Mouse (Mus musculus): Measurements from ENCODE around the gene Nol3. TPM values are rescaled to one million over a fixed set of nuclear protein-coding genes. Genes with fewer than 3 reads are reported as not detected.
A peak's percentile ranks its signal among the peaks of the same experiment; 100 is the strongest.
"Not testable (repeated sequence)": the region's sequence is repeated elsewhere in the genome, so short reads cannot be mapped to it uniquely, and the experiment has no call there.

The Nol3 gene
- polyA plus RNA-seq, 1 experiment, result 0.09 TPM

DNA sequence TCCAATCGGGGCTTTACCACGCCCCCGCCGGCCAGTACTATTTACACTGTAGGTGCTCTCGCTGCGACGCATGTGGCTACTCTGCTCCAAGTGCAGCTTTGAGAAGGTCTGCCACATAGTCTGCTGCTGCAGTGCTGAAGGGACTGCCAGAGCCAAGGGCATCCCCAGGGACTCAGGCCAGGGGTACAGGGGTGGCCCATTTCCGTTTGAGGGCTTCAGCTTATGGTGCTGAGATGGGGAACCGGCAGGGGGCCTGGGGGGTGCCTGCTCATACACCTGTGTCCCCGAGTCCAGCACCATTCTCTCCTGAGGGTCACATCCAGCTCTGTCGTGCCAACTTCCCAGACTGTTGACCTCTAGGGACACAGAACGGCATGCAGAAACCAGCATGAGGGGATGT, 9.6 kb downstream of the Nol3 start:
- H3K27me3 ChIP-seq (ENCODE audit: control insufficient read depth, insufficient read depth, low read length), result no peaks in the 10 kb centered on the region; the same call in 1 of the 2 replicates
- H3K27ac ChIP-seq (ENCODE audit: control insufficient read depth, insufficient read depth, low read depth, low read length), result no peak overlapping the region
- H3K4me1 ChIP-seq (ENCODE audit: control insufficient read depth, insufficient read depth, low read length), result peaks cover 14% of the 10 kb centered on the region
- no peak for TF ChIP-seq POLR2A (IDR thresholded peaks at IDR 0.05; ENCODE audit: control insufficient read depth, low read depth, low read length)
- no peak for TF ChIP-seq CTCF (IDR thresholded peaks at IDR 0.05; ENCODE audit: control insufficient read depth, insufficient read depth, insufficient replicate concordance, low read depth, low read length)
- peak overlapping the region; percentile 23 for H3K4me3 ChIP-seq (ENCODE audit: control insufficient read depth, low read depth, low read length)
- H3K36me3 ChIP-seq (ENCODE audit: control insufficient read depth, insufficient read depth, low read length), result no peaks in the 10 kb centered on the region

- H3K4me3 ChIP-seq (ENCODE audit: control insufficient read depth, low read depth, low read length), result peak overlapping the region; percentile 58
- TF ChIP-seq CTCF (IDR thresholded peaks at IDR 0.05; ENCODE audit: control insufficient read depth, insufficient read depth, insufficient replicate concordance, low read depth, low read length), result no peak
- no peak for TF ChIP-seq POLR2A (IDR thresholded peaks at IDR 0.05; ENCODE audit: control insufficient read depth, low read depth, low read length)
- no peak overlapping the region for H3K27ac ChIP-seq (ENCODE audit: control insufficient read depth, insufficient read depth, low read depth, low read length)
- H3K27me3 ChIP-seq (ENCODE audit: control insufficient read depth, insufficient read depth, low read length), result no peaks in the 10 kb centered on the region; the same call in 1 of the 2 replicates
- H3K36me3 ChIP-seq (ENCODE audit: control insufficient read depth, insufficient read depth, low read length), result no peaks in the 10 kb centered on the region
- peaks cover 17% of the 10 kb centered on the region for H3K4me1 ChIP-seq (ENCODE audit: control insufficient read depth, insufficient read depth, low read length)
Observed at GRCm38 (mm10) chr8:105286907-105287306, 11.0 kb downstream of the Nol3 start.

DNA sequence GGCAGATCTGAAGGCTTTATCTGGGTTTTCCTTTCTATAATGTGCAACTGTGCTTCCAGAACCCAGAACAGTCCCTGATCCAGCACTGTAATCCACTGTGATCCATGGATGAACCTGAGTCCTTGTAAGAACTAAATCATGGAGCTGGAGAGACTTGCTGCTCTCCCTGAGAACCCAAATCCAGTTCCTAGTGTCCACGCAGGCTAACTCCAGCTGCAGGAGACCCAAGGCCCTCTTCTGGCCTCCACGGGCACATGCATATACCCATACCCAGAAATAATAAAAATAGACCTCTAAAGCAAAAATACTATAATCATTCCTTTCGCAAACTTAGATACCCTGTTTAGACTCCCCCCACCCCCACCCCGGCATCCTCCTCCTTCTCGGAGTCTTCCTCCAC, 12.3 kb downstream of the Nol3 start:
- TF ChIP-seq POLR2A (IDR thresholded peaks at IDR 0.05; ENCODE audit: control insufficient read depth, low read depth, low read length), result no peak
- no peak for TF ChIP-seq CTCF (IDR thresholded peaks at IDR 0.05; ENCODE audit: control insufficient read depth, insufficient read depth, insufficient replicate concordance, low read depth, low read length)
- peaks cover 17% of the 10 kb centered on the region for H3K4me1 ChIP-seq (ENCODE audit: control insufficient read depth, insufficient read depth, low read length)
- H3K4me3 ChIP-seq (ENCODE audit: control insufficient read depth, low read depth, low read length), result peak overlapping the region; percentile 95
- H3K27ac ChIP-seq (ENCODE audit: control insufficient read depth, insufficient read depth, low read depth, low read length), result no peak overlapping the region
- H3K27me3 ChIP-seq (ENCODE audit: control insufficient read depth, insufficient read depth, low read length), result no peaks in the 10 kb centered on the region; the same call in 1 of the 2 replicates
- no peaks in the 10 kb centered on the region for H3K36me3 ChIP-seq (ENCODE audit: control insufficient read depth, insufficient read depth, low read length)

- Histone ChIP-seq H3K27me3 (ENCODE audit: control insufficient read depth, insufficient read depth, low read length) (no peaks in the 10 kb centered on the region; the same call in 1 of the 2 replicates), H3K4me1 (ENCODE audit: control insufficient read depth, insufficient read depth, low read length) (peaks cover 17% of the 10 kb centered on the region)
- TF ChIP-seq POLR2A (IDR thresholded peaks at IDR 0.05; ENCODE audit: control insufficient read depth, low read depth, low read length) (no peak; the same call in none of the 2 replicates), CTCF (IDR thresholded peaks at IDR 0.05; ENCODE audit: control insufficient read depth, insufficient read depth, insufficient replicate concordance, low read depth, low read length) (no peak)
Observed at GRCm38 (mm10) chr8:105288958-105289732, 13.2 kb downstream of the Nol3 start.

DNA sequence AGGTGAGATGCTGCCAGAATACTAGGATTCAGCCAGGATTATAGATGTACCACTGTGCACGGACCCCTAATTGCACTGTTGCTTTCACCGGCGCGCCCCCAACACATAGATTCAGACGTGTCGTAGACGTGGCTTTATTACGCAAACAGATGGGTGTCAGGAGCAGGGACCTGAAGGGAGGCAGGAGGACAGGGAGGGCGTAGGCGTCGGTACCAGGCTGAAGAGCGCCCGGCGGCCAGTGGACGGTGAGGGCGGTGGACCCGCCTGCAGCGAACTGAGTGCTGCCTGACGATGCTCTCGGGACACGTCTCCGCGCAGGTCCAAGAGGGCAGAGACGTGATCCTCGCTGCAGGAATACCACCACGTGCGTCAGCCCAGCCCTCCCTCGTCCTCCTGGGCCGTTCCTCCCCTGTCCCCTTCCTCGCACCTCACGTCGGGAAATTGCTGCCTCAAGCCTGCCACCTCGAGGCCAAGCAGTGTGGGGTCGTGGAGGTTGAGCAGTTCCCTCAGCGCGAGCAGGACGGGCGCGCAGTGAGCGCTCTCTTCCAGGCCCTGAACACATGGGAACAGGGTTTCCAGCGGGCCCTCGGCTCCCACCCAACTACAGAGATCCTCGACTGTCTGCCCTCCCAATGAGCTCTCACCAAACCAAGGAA, 14.0 kb downstream of the Nol3 start, which contains the start of gene 4931428F04Rik:
4931428F04Rik (minus strand) TSS at position 60 of the 656 bp plus-strand sequence.
- Histone ChIP-seq H3K27ac (ENCODE audit: control insufficient read depth, insufficient read depth, low read depth, low read length) (peak within 1 kb of the TSS; percentile 67), H3K4me1 (ENCODE audit: control insufficient read depth, insufficient read depth, low read length) (peaks cover 17% of the 10 kb centered on the region), H3K4me3 (ENCODE audit: control insufficient read depth, low read depth, low read length) (peak within 1 kb of the TSS; percentile 95), H3K36me3 (ENCODE audit: control insufficient read depth, insufficient read depth, low read length) (no peaks in the 10 kb centered on the region), H3K27me3 (ENCODE audit: control insufficient read depth, insufficient read depth, low read length) (no peaks in the 10 kb centered on the region; the same call in 1 of the 2 replicates)
- TF ChIP-seq CTCF (IDR thresholded peaks at IDR 0.05; ENCODE audit: control insufficient read depth, insufficient read depth, insufficient replicate concordance, low read depth, low read length) (peak; percentile 40; the same call in 1 of the 2 replicates), POLR2A (IDR thresholded peaks at IDR 0.05; ENCODE audit: control insufficient read depth, low read depth, low read length) (peak; percentile 90; the same call in 1 of the 2 replicates)

More at GRCm38 (mm10) chr8:105288958-105289732, 13.2 kb downstream of the Nol3 start:
- no peaks in the 10 kb centered on the region for H3K36me3 ChIP-seq (ENCODE audit: control insufficient read depth, insufficient read depth, low read length)
- peak overlapping the region; percentile 63 for H3K27ac ChIP-seq (ENCODE audit: control insufficient read depth, insufficient read depth, low read depth, low read length)
- peak overlapping the region; percentile 95 for H3K4me3 ChIP-seq (ENCODE audit: control insufficient read depth, low read depth, low read length)

GRCm38 (mm10) chr8:105290554-105291314, 14.8 kb downstream of the Nol3 start:
- peak overlapping the region; percentile 95 for H3K4me3 ChIP-seq (ENCODE audit: control insufficient read depth, low read depth, low read length)
- no peaks in the 10 kb centered on the region for H3K36me3 ChIP-seq (ENCODE audit: control insufficient read depth, insufficient read depth, low read length)
- H3K4me1 ChIP-seq (ENCODE audit: control insufficient read depth, insufficient read depth, low read length), result peaks cover 17% of the 10 kb centered on the region
- H3K27me3 ChIP-seq (ENCODE audit: control insufficient read depth, insufficient read depth, low read length), result no peaks in the 10 kb centered on the region; the same call in 1 of the 2 replicates
- no peak for TF ChIP-seq POLR2A (IDR thresholded peaks at IDR 0.05; ENCODE audit: control insufficient read depth, low read depth, low read length)
- TF ChIP-seq CTCF (IDR thresholded peaks at IDR 0.05; ENCODE audit: control insufficient read depth, insufficient read depth, insufficient replicate concordance, low read depth, low read length), result peak; percentile 89
- H3K27ac ChIP-seq (ENCODE audit: control insufficient read depth, insufficient read depth, low read depth, low read length), result no peak overlapping the region

DNA sequence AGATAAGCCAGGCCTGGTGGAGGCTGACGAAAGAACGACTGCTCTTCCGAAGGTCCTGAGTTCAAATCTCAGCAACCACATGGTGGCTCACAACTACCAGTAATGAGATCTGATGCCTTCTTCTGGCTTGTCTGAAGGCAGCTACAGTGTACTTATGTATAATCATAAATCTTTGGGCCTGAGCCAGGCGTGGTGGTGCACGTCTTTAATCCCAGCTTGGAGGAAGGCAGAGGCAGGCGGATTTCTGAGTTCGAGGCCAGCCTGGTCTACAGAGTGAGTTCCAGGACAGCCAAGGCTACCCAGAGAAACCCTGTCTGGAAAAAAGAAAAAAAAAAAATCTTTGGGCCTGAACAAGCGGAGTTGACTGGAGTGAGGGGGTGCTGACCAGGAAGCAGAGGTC, 15.4 kb downstream of the Nol3 start:
- H3K4me1 ChIP-seq (ENCODE audit: control insufficient read depth, insufficient read depth, low read length), result peaks cover 17% of the 10 kb centered on the region
- not testable (repeated sequence) for H3K27me3 ChIP-seq (ENCODE audit: control insufficient read depth, insufficient read depth, low read length); H3K36me3 ChIP-seq (ENCODE audit: control insufficient read depth, insufficient read depth, low read length); H3K27ac ChIP-seq (ENCODE audit: control insufficient read depth, insufficient read depth, low read depth, low read length)
- peak overlapping the region; percentile 95 for H3K4me3 ChIP-seq (ENCODE audit: control insufficient read depth, low read depth, low read length)

- H3K36me3 ChIP-seq (ENCODE audit: control insufficient read depth, insufficient read depth, low read length); H3K27me3 ChIP-seq (ENCODE audit: control insufficient read depth, insufficient read depth, low read length); H3K27ac ChIP-seq (ENCODE audit: control insufficient read depth, insufficient read depth, low read depth, low read length): not testable (repeated sequence)
- Histone ChIP-seq H3K4me3 (ENCODE audit: control insufficient read depth, low read depth, low read length) (peak overlapping the region; percentile 95), H3K4me1 (ENCODE audit: control insufficient read depth, insufficient read depth, low read length) (peaks cover 17% of the 10 kb centered on the region)
Observed at GRCm38 (mm10) chr8:105291802-105292201, 15.9 kb downstream of the Nol3 start.

All from testis, adult 2 months (tissue).